Mouse (Mus musculus) myocyte (in vitro differentiated cells): ENCODE data around the gene Atp5b. TPM values are rescaled to one million over a fixed set of nuclear protein-coding genes. Genes with fewer than 3 reads are reported as not detected.

Experiments
- H3K27me3 ChIP-seq: one replicate; pipeline ENCODE4 v1.6.1; 2011; ENCODE audit not compliant: control insufficient read depth, insufficient read depth, insufficient read length
- H3K36me3 ChIP-seq: one replicate; pipeline ENCODE4 v1.6.1; 2011; ENCODE audit not compliant: control insufficient read depth, insufficient read depth
- H3K4me2 ChIP-seq: one replicate; pipeline ENCODE4 v1.6.1; 2011; ENCODE audit warnings: low read depth, control low read depth
- H3K4me3 ChIP-seq: one replicate; pipeline ENCODE4 v1.5.1; 2011; ENCODE audit warnings: mild to moderate bottlenecking, control low read depth, moderate library complexity
- H3K79me2 ChIP-seq: one replicate; pipeline ENCODE4 v1.6.1; 2011; ENCODE audit not compliant: control insufficient read depth, insufficient read depth
- H3ac ChIP-seq: one replicate; pipeline ENCODE4 v1.6.1; 2011; ENCODE audit not compliant: control insufficient read depth, insufficient read length
- MYOD1 ChIP-seq, 3 experiments: IDR thresholded peaks; one replicate each; pipeline ENCODE4 v1.6.1; 2011; ENCODE audit warnings: control low read depth in 2 of 3, low read depth in 2 of 3, mild to moderate bottlenecking in 2 of 3, moderate library complexity in 1 of 3; ENCODE audit not compliant: insufficient read length in 2 of 3, control insufficient read depth in 1 of 3
- MYOG ChIP-seq, 3 experiments: IDR thresholded peaks; one replicate each; pipeline ENCODE4 v1.6.1; 2011; ENCODE audit warnings: control low read depth in 2 of 3, low read depth in 2 of 3, mild to moderate bottlenecking in 2 of 3; ENCODE audit not compliant: insufficient read length in 2 of 3, control insufficient read depth in 1 of 3, insufficient read depth in 1 of 3
- POLR2A ChIP-seq: IDR thresholded peaks from one replicate; pipeline ENCODE4 v1.6.1; 2011; ENCODE audit warnings: low read depth, mild to moderate bottlenecking, control low read depth, moderate library complexity; ENCODE audit not compliant: insufficient read length
- POLR2AphosphoS2 ChIP-seq: IDR thresholded peaks from one replicate; pipeline ENCODE4 v1.6.1; 2011; ENCODE audit warnings: low read depth, control low read depth; ENCODE audit not compliant: insufficient read length
- REST ChIP-seq: IDR thresholded peaks from one replicate; pipeline ENCODE4 v1.6.1; 2011; ENCODE audit warnings: mild to moderate bottlenecking, control low read depth, moderate library complexity; ENCODE audit not compliant: insufficient read depth, insufficient read length
- SRF ChIP-seq: IDR thresholded peaks from one replicate; pipeline ENCODE4 v1.6.1; 2011; ENCODE audit warnings: low read depth; ENCODE audit not compliant: control insufficient read depth, insufficient read length
- TCF12 ChIP-seq: IDR thresholded peaks from one replicate; pipeline ENCODE4 v1.6.1; 2011; ENCODE audit warnings: mild to moderate bottlenecking, control low read depth; ENCODE audit not compliant: poor library complexity, insufficient read depth, severe bottlenecking
- TCF3 ChIP-seq: IDR thresholded peaks from one replicate; pipeline ENCODE4 v1.6.1; 2011; ENCODE audit warnings: low read depth, control low read depth; ENCODE audit not compliant: insufficient read length
- USF1 ChIP-seq: IDR thresholded peaks from one replicate; pipeline ENCODE4 v1.6.1; 2011; ENCODE audit warnings: low read depth, mild to moderate bottlenecking, control low read depth, moderate library complexity
- polyA plus RNA-seq: library from polyadenylated mRNA; unstranded; fragments of >200 nt; fragmentation: generic; extraction: Trizol; gene quantifications from one replicate; pipeline ENCODE4 v1.2.1, GENCODE M21; 2012; ENCODE audit warnings: missing spikeins

Gene Atp5b
- polyA plus RNA-seq, 1 experiment = 3,270 TPM

DNA sequence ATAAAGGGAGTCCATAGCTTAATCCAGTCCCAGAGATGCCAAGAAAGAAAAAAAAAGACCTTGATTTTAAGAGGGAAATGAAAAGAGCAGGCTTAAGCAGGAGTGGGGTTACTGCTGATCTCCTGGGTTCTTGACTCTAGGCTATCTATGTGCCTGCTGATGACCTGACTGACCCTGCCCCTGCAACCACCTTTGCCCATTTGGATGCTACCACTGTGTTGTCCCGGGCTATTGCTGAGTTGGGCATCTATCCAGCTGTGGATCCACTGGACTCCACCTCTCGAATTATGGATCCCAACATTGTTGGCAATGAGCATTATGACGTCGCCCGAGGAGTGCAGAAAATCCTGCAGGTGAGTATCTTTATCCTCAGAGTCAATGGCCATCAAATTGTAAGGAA lies 5.1 kb downstream of the Atp5b start:
- H3K36me3 ChIP-seq = peaks cover 56% of the 10 kb centered on the region
- peak; percentile 29 for TF ChIP-seq POLR2AphosphoS2
- no peak for TF ChIP-seq TCF3
- no peak for TF ChIP-seq POLR2A
- no peak for TF ChIP-seq MYOD1 (IDR thresholded peaks at IDR 0.05; ENCODE audit: control insufficient read depth in 1 of 3, insufficient read length in 2 of 3, low read depth in 2 of 3)
- no peak overlapping the region for H3K4me3 ChIP-seq
- no peak overlapping the region for H3ac ChIP-seq
- no peaks in the 10 kb centered on the region for H3K27me3 ChIP-seq
- no peak overlapping the region for H3K4me2 ChIP-seq
- H3K79me2 ChIP-seq = peaks cover 40% of the 10 kb centered on the region

DNA sequence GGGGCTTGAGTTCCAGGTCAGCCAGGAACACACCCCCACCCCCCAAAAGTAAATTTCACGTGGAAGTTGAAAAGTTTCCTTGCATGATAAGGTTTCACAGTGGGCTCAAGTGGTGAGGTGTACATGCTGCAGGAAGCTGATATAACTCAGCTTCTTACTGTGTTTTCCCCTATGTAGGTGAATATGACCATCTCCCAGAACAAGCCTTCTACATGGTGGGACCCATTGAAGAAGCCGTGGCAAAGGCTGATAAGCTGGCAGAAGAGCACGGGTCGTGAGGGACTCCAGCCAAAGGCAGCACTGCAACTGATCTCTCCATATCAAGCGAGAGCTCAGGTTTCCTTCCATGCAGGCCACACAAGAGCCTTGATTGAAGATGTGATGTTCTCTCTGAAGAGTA lies 6.8 kb downstream of the Atp5b start:
- Histone ChIP-seq H3K4me3 (no peak overlapping the region), H3K36me3 (peaks cover 56% of the 10 kb centered on the region), H3K79me2 (peaks cover 25% of the 10 kb centered on the region), H3K4me2 (no peak overlapping the region), H3K27me3 (no peaks in the 10 kb centered on the region), H3ac (no peak overlapping the region)
- TF ChIP-seq POLR2AphosphoS2 (peak; percentile 49), MYOD1 (IDR thresholded peaks at IDR 0.05; ENCODE audit: control insufficient read depth in 1 of 3, insufficient read length in 2 of 3, low read depth in 2 of 3) (no peak)

DNA sequence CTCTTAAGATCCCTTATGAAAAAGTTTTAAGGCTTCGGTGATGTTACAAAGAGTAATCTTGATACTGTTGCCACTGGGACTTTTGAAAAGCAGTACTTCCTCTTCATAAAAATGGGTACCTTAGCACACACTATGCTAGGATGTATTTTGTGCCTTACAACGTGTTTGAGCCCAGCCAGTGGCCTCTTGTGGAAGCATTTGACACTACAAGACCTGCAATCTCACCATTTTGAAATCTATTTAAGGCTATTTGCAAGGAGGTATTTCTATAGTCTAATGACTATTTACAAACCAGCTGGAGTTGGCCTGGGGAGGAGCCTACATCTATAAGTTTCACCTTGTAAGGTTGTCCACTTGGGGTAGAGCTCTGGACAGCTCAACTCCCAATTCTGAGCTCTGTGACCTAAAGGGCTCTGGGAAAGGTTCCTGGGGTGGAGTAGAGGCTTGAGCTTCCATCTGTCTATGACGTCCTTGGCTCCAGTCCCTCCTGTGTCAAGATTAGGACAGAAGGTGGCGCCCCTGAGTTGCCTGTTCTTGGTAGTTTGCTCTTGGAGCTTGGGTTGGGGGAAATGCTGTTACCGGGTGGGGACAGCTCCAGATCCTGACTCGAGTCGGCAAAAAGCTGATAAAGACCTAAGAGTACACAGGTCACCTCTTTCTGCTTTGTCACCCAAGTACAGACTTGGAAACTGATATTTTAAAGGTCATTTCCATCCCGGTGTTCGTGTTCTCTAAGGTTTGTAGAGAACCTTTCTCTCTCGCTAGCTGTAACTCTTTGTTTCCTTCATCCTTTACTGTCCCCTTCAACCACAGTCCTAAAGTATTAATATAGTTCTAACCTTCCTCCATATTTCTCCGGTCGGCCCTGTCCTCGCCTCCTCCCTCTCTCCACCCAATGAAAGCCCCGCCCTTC lies 7.8 kb downstream of the Atp5b start:
- no peak for TF ChIP-seq REST
- TF ChIP-seq POLR2AphosphoS2 = peak; percentile 93
- peak; percentile 40 for TF ChIP-seq POLR2A
- Histone ChIP-seq H3K4me2 (peak overlapping the region; percentile 96), H3K4me3 (peak overlapping the region; percentile 69), H3K79me2 (peaks cover 21% of the 10 kb centered on the region), H3ac (peak overlapping the region; percentile 9), H3K36me3 (peaks cover 45% of the 10 kb centered on the region), H3K27me3 (no peaks in the 10 kb centered on the region)

DNA sequence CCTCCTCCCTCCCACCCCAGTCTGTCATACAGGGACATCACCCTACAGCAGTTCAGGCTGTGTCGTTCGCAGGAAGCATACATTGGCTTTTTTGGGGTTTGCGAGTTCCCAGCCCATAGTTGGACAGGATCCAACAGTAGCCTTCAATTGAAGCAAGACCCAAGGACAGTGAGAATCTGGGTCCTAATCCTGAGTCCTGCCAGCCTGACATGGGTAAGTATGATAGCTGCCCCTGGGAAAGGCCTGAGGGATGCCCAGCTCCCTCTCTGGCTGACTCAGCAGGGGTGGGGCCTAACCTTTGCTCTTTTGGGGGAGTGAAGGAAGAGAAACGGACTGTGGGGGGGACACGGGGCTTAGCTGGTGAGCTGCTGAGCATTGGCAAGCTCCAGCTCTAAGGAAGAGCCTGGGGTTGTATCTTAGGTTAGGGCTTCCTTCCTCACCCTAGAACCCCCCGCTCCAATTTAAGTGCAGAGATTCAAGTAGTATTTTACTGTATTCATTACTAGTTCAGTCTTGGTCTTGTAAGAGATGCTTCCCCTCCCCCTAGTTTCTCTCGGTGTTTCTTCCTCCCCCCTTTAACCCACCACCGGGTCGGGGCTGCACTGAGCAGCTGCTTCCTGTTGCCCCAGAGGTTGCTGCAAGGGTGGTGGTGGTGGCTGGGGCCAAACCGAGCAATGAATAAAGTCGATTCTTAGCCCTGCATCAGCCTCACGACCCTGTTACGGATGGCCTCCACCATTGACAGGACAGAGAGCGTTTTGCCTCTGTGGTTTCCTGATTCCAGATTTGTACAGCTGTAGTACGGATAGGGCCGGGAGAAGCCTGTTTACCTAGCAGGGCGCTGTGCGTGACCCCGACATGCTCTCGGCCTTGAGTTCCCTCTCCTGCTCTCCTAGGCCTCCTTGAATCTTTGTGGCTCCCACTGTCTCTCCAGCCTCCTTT lies 8.8 kb downstream of the Atp5b start, which contains the start of gene Baz2a:
Gene Baz2a, plus strand, starts transcription at position 14 of the 942 bp plus-strand sequence.
- H3K79me2 ChIP-seq = peaks cover 18% of the 10 kb centered on the region
- peaks cover 36% of the 10 kb centered on the region for H3K36me3 ChIP-seq
- peak within 1 kb of the TSS; percentile 96 for H3K4me2 ChIP-seq
- H3K27me3 ChIP-seq = no peaks in the 10 kb centered on the region
- peak; percentile 52 for TF ChIP-seq POLR2AphosphoS2
- peak; percentile 59 for TF ChIP-seq POLR2A
- peak in 1 of 3 experiments; percentile 9 for TF ChIP-seq MYOG (IDR thresholded peaks at IDR 0.05; ENCODE audit: control insufficient read depth in 1 of 3, insufficient read depth in 1 of 3, insufficient read length in 2 of 3, low read depth in 2 of 3)
- TF ChIP-seq REST = no peak
- no peak for TF ChIP-seq TCF12
- H3K4me3 ChIP-seq = peak within 1 kb of the TSS; percentile 69
- peak within 1 kb of the TSS; percentile 9 for H3ac ChIP-seq

DNA sequence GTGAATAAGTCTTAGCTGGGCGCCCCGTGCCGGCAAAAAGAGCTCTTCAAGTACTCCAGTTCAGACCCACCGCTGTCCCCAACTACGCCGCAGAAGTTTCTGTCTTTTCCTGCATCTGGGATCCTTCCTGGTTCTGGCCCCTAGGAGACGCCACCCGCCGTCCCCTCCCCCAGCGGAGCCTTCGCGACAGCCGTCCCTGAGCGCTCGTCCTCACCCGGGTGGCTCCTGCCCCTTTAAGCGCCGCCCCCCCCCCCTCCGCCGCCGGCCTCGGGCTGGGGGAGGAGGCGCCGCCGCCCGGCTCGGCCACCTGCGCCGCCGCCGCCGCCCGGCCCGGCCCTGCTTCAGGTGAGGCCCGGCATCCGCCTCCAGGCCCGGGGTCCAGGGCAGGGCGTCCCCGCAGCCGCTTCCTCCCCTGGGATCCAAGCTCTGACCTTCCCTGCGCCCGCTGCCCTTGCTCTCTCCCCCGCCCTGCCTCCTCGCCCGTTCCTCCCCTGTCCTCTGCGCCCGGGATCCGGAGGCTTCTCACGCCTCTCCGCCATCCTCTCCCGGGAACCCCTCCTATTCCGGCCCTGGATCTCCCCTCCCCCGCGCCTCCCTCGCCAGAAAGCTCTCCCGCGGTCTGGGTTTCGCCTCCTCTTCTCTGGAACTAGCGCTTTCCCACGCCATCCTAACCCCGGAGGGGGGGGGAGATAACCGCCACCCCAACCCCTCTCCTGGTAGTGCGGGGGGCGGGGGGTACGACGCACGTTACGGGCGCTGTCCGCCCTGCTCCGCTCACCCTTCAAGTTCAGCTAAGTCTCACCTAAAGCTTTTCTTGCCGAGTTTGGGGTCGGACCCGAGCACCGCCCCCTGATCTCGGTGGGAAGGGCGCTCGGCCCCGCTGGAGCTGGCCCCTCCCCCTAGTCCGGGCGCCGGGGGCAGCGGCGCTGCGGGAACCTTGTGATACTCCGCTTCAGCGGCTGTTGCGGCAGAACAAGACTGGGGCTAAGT lies 9.7 kb downstream of the Atp5b start:
- H3K36me3 ChIP-seq = peaks cover 29% of the 10 kb centered on the region
- peak overlapping the region; percentile 69 for H3K4me3 ChIP-seq
- TF ChIP-seq USF1 (no peak), TCF3 (no peak), MYOD1 (IDR thresholded peaks at IDR 0.05; ENCODE audit: control insufficient read depth in 1 of 3, insufficient read length in 2 of 3, low read depth in 2 of 3) (peak in 1 of 3 experiments; percentile 39), MYOG (IDR thresholded peaks at IDR 0.05; ENCODE audit: control insufficient read depth in 1 of 3, insufficient read depth in 1 of 3, insufficient read length in 2 of 3, low read depth in 2 of 3) (peak in 2 of 3 experiments; percentile 3 to 55), SRF (no peak), TCF12 (no peak), POLR2A (peak; percentile 47)
- H3K27me3 ChIP-seq = no peaks in the 10 kb centered on the region
- H3ac ChIP-seq = peak overlapping the region; percentile 9
- H3K4me2 ChIP-seq = peak overlapping the region; percentile 96
- H3K79me2 ChIP-seq = peaks cover 23% of the 10 kb centered on the region
